Mouse (Mus musculus) MEL (cell line): ENCODE measurements around the gene Crx.

Experiments used
- MXI1 ChIP-seq: IDR thresholded peaks from 2 replicates; pipeline ENCODE4 v1.6.1; 2011; ENCODE audit warnings: mild to moderate bottlenecking, low read depth, low read length, improper control_type of control experiment
- POLR2A ChIP-seq, 2 experiments: IDR thresholded peaks; 2 replicates each; pipeline ENCODE4 v1.6.1; 2011 to 2012; ENCODE audit warnings: low read length in 2 of 2, mild to moderate bottlenecking in 2 of 2, control low read depth in 1 of 2, improper control_type of control experiment in 1 of 2, low read depth in 1 of 2, moderate library complexity in 1 of 2; ENCODE audit not compliant: control insufficient read depth in 1 of 2, insufficient read depth in 1 of 2, poor library complexity in 1 of 2

GRCm38 (mm10) chr7:15881831-15882230 lies 2.1 kb upstream of the Crx start:
- TF ChIP-seq POLR2A (IDR thresholded peaks at IDR 0.05; ENCODE audit: control insufficient read depth in 1 of 2, insufficient read depth in 1 of 2, low read depth in 1 of 2, low read length in 2 of 2, poor library complexity in 1 of 2) (no peak), MXI1 (no peak)
